Mouse (Mus musculus) frontal cortex, postnatal 14 days (tissue): ENCODE results near the gene Rbpj.
A peak's percentile ranks its signal among the peaks of the same experiment; 100 is the strongest.

Experiments used
- DNase-seq, 2 experiments: peaks; one replicate each; pipeline ENCODE4 v3.0.0; 2022; ENCODE audit warnings: low spot score in 2 of 2

Gene Rbpj

GRCm38 (mm10) chr5:53551394-53551793 is 85.4 kb downstream of the Rbpj start:
- no peak for DNase-seq

DNA sequence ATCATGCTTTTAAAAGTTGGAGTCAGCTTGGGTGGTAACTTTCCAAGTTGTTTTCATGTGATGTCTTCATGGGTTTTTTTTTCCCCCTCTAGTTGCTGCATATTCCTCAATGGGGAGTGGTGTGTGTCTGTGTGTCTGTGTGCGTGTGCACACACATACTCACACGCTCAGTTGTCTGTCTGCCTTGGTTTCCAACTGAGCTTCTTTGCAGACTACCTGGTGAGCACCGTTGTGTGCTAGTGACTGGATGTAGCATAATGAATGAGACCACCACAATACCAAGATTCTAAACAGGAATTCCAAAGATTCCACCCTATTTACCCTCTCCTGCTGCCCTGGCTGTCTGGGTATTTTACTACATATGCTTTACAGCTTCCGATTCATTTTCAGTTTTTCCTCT is 86.0 kb downstream of the Rbpj start:
- DNase-seq = no peak

DNA sequence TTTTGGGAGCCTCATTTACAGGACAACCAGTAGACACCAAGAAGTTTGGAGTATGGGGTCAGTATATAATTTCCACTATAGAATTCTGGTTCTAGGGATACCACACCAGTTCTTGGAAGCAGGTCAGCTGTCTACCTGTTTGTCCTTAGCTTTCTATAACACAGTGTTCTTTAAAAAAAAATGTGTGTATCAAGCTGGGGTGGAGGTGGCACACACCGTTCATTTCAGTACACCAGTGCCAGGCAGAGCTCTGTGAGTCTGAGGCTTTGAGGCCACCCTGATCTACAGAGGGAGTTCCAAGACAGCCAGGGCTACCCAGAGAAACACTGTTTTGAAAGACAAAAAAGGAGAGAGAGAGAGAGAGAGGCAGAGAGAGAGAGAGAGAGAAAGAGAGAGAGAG is 87.3 kb downstream of the Rbpj start:
- no peak for DNase-seq

GRCm38 (mm10) chr5:53554180-53554579 is 88.2 kb downstream of the Rbpj start:
- DNase-seq = no peak

GRCm38 (mm10) chr5:53554926-53555325 is 89.0 kb downstream of the Rbpj start:
- DNase-seq = no peak

- no peak for DNase-seq
These were observed 89.5 kb downstream of the Rbpj start for GRCm38 (mm10) chr5:53555474-53555873.

DNA sequence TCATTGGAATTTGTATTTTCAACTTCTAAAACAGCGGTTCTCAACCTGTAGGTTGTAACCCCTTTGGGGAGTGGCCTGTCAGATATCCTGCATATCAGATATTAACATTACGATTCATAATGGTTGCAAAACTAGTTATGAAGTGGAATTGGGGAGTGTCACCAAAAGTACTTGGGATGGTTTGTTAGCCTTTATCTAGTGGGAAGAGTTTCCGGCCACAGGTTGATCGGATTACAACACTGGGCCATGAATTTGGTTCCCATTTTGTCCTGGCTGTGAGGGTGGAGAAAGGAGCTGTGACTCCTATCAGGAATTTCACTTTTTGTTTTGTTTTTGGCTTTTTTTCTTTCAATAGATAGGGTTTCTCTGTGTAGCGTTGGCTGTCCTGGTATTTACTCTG is 90.0 kb downstream of the Rbpj start:
- DNase-seq = no peak

DNA sequence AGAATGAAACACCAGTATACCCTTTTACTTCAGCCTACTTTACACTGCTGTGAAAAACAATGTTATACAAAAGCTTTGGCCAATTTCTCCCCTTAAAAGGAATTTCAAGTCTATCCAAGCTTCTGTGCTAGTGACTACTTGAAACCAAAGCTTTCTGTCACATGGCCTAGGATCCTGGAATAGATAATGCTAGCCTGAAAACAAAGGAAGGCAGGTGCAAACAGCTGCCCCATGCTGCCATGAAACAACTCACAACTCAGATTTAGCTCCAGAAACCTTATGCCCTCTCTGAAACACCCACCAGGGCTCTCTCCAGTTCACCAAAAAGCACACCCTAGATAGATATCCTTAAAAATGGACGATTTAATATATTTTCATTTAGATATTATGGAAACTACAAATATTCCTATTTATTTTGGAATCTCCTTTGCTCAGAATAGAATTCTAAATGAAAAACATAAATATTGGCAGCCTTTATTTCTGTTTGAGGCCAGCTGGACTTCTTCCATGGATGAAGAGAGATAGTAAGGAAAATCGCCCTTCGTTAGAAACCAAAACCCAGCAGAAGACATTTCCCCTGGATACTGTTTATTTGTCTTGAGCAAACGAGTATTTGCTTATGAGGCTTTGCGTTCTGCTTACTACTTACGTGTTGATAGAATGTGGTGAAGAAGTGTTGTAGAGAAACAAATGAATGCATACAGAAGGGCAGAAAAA is 91.8 kb downstream of the Rbpj start:
- DNase-seq = no peak

DNA sequence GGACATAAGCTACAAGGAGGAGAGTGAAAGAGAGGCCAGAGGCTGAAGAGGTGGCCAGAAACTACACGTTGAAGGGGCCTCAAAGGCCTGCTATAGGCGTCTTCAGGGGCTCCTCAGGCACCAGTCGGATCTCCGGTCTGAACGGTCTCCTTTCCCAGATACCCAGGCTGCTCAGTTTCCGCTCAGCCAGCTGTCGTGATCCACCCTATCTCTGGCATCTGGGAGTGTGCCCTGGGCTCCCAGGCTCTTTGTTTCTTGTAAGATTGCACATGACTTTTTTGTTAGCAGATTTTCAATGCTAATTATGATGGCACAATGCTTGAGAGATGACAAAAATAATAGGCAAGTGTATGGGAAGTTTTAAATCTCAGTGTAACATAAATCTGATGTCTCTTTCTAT is 95.2 kb downstream of the Rbpj start:
- DNase-seq = no peak

- DNase-seq = no peak
These were observed 98.4 kb downstream of the Rbpj start for GRCm38 (mm10) chr5:53564309-53564708.

- no peak for DNase-seq
These were observed 99.4 kb downstream of the Rbpj start for GRCm38 (mm10) chr5:53565213-53565794.

GRCm38 (mm10) chr5:53566485-53567083 is 100.6 kb downstream of the Rbpj start:
- no peak for DNase-seq

DNA sequence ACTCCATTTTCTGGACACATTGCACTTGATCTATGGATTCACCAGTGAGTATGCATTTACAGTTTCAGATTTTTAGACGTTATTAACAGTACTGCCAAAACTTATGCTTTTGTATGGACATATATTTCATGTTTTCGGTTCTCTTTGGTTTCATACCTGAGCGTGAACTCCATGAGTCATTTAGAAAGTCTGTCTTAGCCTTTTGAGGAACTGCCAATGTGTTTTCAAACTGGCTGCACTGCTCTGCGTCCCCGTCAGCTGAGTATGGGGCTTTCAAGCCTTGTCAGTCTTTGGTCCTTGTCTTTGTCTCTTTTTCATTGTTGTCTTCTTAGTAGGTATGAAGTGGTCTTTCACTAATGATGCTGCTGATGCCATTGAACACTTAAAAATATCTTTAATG is 106.5 kb downstream of the Rbpj start:
- no peak for DNase-seq

DNA sequence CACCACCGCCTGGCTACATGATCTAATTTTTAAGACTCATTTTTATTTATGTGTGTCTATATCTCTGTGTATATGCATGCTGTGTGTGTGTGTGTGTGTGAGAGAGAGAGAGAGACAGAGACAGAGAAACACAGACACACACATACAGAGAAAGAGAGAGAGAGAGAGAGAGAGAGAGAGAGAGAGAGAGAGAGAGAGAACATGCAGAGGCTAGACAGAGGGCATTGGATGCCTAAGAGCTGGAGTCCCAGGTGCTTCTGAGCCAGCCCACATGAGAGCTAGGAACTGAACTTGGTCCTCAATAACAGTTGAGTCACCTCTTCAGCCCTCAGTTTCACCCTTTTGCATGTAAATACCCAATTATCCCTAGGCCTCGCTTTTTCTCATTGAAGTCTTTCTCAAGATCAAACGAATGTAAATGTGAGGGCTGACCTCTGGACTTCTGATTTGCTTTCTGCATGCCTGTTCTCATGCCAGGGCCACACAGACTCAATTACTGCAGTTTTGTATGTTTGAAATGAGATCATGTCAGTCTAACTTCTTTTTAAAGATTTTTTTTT is 109.0 kb downstream of the Rbpj start:
- DNase-seq = no peak

DNA sequence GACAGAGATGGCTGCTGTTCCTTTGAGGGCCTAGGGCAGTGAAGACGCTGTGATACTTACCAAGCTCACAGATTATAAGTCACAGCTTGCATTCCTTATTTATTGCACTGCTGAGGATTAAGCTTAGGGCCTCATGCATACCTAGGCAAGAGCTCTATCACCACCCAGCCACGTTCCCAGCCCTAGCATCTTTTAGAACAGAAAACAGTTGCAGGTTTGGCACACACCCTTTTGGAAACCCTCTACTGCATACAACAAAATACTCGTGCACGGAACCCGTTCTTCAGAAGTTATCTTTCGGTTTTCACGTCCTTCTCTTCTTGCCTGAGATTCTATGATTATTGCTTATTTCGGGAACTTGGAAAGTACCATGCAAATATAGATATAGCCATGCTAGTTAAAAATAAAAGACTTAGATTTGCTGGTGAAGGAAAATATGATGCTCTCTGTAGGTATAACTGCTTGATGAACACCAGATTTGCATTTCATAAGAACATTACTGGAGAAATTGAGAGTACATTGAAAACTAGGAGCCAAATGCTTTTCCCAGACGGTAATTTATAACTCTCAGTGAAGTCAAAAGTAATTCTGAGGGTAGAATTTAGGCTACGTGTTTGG is 111.4 kb downstream of the Rbpj start:
- DNase-seq = no peak

- no peak for DNase-seq
These were observed 118.3 kb downstream of the Rbpj start for GRCm38 (mm10) chr5:53584069-53584767.

DNA sequence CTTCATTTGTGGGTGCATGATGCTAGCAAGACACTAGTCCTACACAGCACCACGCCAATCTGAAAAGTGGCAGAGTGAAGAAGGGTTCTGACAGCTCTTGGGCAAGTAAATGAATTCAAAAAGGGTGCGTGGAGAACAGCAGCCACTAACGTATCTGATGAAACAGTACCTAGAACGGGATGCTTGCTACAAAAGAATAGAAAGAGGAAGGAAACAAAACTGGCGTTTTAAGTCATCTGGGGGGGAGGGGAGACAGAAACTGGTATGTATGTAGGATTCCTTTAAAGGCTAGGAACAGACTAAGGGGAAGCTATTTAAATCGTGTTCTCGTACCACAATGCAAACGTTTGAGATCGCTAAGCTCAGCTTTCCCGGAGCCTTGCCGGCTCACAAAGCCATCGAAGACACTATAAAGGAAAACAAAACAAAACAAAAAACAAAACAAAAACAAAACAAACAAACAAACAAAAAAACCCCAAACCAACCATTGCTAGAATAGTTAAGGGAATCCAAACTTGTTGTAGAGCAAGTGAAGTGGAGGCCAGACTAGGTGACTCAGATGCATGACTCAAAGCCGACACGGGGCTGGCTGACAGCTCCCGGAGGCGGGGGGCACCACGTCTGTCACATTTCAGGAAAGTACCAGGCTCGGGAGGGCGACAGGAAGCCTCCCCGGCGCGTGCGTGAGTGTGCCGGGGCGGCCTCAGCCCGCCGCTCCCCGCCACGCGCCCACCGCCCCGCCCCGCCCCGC is 122.6 kb downstream of the Rbpj start:
- peak in 1 of 2 experiments; percentile 13 for DNase-seq

DNA sequence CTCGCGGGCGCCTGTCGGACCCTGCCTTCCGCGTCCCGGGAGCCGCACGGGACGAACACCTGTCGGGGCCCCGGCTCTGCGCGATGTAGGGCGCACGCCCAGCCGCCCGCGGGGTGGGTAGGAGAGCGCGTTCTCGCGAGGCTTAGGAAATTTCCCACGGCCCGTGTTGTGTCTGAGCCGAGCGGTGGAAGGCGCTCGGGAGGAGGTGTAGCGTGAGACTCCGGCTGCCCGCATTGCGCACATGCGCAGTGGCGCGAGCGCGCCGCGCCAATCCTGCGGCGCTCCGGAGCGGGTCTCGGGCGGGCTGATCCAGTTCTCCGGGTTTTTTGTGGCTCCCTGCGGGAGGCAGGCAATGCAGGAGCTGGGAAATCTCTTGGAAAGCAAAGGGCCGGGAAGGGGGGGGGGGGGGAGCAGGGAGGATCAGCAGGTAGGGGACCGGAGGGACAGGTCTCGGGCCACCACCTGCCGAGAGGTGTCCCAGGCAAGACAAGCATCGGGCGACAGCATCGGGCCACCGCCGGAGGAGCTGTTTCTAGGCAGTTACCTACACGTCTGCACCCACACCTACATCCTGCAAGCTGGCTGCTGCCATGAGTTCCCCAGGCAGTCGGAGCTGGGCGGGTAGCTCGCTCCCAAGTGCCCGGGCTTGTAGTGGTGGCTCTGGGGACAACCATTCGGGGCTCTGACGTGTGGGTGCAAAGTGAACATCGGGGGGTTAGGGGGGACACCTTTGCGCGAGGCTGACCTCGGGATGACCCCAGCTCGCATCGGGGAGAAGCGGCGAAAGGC is 123.4 kb downstream of the Rbpj start:
- DNase-seq = peak; percentile 92 to 93

GRCm38 (mm10) chr5:53590179-53590765 is 124.3 kb downstream of the Rbpj start:
- DNase-seq = peak; percentile 99
